8 mouse cellular contexts compared by ENCODE assay signal in genomic region chr8:126583534-126583933, GRCm38 (mm10). TPM values are rescaled to one million over a fixed set of nuclear protein-coding genes. Genes with fewer than 3 reads are reported as not detected.
A peak's percentile ranks its signal among the peaks of the same experiment; 100 is the strongest.
DNase-seq lines count a peak whose midpoint lies in the region; ATAC-seq lines count a peak whose summit lies in the region.

No protein-coding gene starts in this region.

- no peaks in the 10 kb centered on the region for H3K27me3 ChIP-seq in embryonic facial prominence, embryonic 15.5 days
- H3K27me3 ChIP-seq in hindbrain, embryonic 13.5 days = no peaks in the 10 kb centered on the region
- H3K27me3 ChIP-seq in limb, embryonic 15.5 days = no peaks in the 10 kb centered on the region

- no peaks in the 10 kb centered on the region for H3K9me3 ChIP-seq in embryonic facial prominence, embryonic 15.5 days (replicated peaks)
- H3K9me3 ChIP-seq in hindbrain, embryonic 13.5 days = no peaks in the 10 kb centered on the region
- no peaks in the 10 kb centered on the region for H3K9me3 ChIP-seq in limb, embryonic 15.5 days

- H3K4me1 ChIP-seq in embryonic facial prominence, embryonic 15.5 days = peaks cover 55% of the 10 kb centered on the region
- peaks cover 57% of the 10 kb centered on the region for H3K4me1 ChIP-seq in hindbrain, embryonic 13.5 days (replicated peaks)
- H3K4me1 ChIP-seq in limb, embryonic 15.5 days = peaks cover 48% of the 10 kb centered on the region

- peak; percentile 27 for DNase-seq in ovary, postnatal 36 days (ENCODE audit: low spot score)
- no peak for DNase-seq in ovary, adult 18-20 months (ENCODE audit: low spot score)
- DNase-seq in naive thymus-derived CD4-positive, alpha-beta T cell, adult 2 months (ENCODE audit: low read depth) = peak; percentile 40
- DNase-seq in natural killer cell, adult 2 months (ENCODE audit: low spot score in 2 of 2) = no peak

- H3K9ac ChIP-seq in embryonic facial prominence, embryonic 15.5 days = peak overlapping the region; percentile 47; the same call in 1 of the 2 replicates
- H3K9ac ChIP-seq in hindbrain, embryonic 13.5 days = peak overlapping the region; percentile 78
- peak overlapping the region; percentile 67; the same call in 1 of the 2 replicates for H3K9ac ChIP-seq in limb, embryonic 15.5 days

- 7% methylated on average over 13 of the region's 13 CpGs for WGBS in embryonic facial prominence, embryonic 15.5 days
- 3% methylated on average over 13 of the region's 13 CpGs for WGBS in hindbrain, embryonic 13.5 days
- WGBS in limb, embryonic 15.5 days = 6% methylated on average over 13 of the region's 13 CpGs

- no peak for ATAC-seq in embryonic facial prominence, embryonic 15.5 days (ENCODE audit: insufficient number of reproducible peaks, low FRiP score, low TSS enrichment, low read depth)
- ATAC-seq in hindbrain, embryonic 13.5 days (ENCODE audit: low FRiP score) = peak; percentile 36; the same call in 1 of the 2 replicates
- no peak for ATAC-seq in limb, embryonic 15.5 days (ENCODE audit: insufficient number of reproducible peaks, low FRiP score, low TSS enrichment, low read depth)
- ATAC-seq in frontal cortex, adult (ENCODE audit: low TSS enrichment) = no peak

- peak overlapping the region; percentile 49 for H3K4me3 ChIP-seq in embryonic facial prominence, embryonic 15.5 days (replicated peaks)
- H3K4me3 ChIP-seq in hindbrain, embryonic 13.5 days = peak overlapping the region; percentile 52
- peak overlapping the region; percentile 47 for H3K4me3 ChIP-seq in limb, embryonic 15.5 days

- peak overlapping the region; percentile 96 for H3K27ac ChIP-seq in embryonic facial prominence, embryonic 15.5 days (replicated peaks)
- H3K27ac ChIP-seq in hindbrain, embryonic 13.5 days = peak overlapping the region; percentile 86; the same call in 1 of the 2 replicates
- peak overlapping the region; percentile 95 for H3K27ac ChIP-seq in limb, embryonic 15.5 days

- peak overlapping the region; percentile 85 for H3K4me2 ChIP-seq in embryonic facial prominence, embryonic 15.5 days (replicated peaks)
- peak overlapping the region; percentile 99 for H3K4me2 ChIP-seq in hindbrain, embryonic 13.5 days
- H3K4me2 ChIP-seq in limb, embryonic 15.5 days = peak overlapping the region; percentile 91

- peaks cover 9% of the 10 kb centered on the region; the same call in 1 of the 2 replicates for H3K36me3 ChIP-seq in embryonic facial prominence, embryonic 15.5 days
- H3K36me3 ChIP-seq in hindbrain, embryonic 13.5 days = peaks cover 11% of the 10 kb centered on the region; the same call in 1 of the 2 replicates
- peaks cover 3% of the 10 kb centered on the region; the same call in 1 of the 2 replicates for H3K36me3 ChIP-seq in limb, embryonic 15.5 days

RNA-seq across cellular contexts. Expression of gene Irf2bp2, which starts 10.3 kb away (rescaled TPM):
- polyA plus RNA-seq in embryonic facial prominence, embryonic 15.5 days (2015; fragmentation: Nextera tagmentation; extraction: Ambion mirVana) = 12.5 and 14.7 TPM in 2 replicates
- 9.0 TPM in 2 replicates for polyA plus RNA-seq in hindbrain, embryonic 13.5 days (2015; fragmentation: Nextera tagmentation; extraction: Ambion mirVana)
- polyA plus RNA-seq in limb, embryonic 15.5 days (2015; fragmentation: Nextera tagmentation; extraction: Ambion mirVana) = 11.0 and 12.8 TPM in 2 replicates

Comparison
In these comparisons a context has a peak if more than half of its experiments do, and no peak if none do; other contexts are left out.
1. DNase-seq: peak in ovary, postnatal 36 days (single experiment) and naive thymus-derived CD4-positive, alpha-beta T cell, adult 2 months (single experiment); none in ovary, adult 18-20 months (single experiment) and natural killer cell, adult 2 months (0 of 2).
2. Peak in every context shown above with its lines, with median percentiles within 50 percentile points of each other: H3K27ac ChIP-seq, H3K4me2 ChIP-seq, H3K4me3 ChIP-seq and H3K9ac ChIP-seq.